Comparison of ENCODE assay signal across 20 mouse cellular contexts in genomic region chr1:179129995-179130394, GRCm38 (mm10).
"Had no signal": no experiment of that assay in that cellular context is flagged by ENCODE, and none has a peak within 500 bp of the region (broad histone marks: within the 10 kb centered on the region; RNA-seq: fewer than 3 reads in every experiment).

No protein-coding gene starts in this region.

- H3K4me2 ChIP-seq: liver, embryonic 13.5 days; lung, embryonic 14.5 days; midbrain, embryonic 13.5 days had no signal

- H3K9me3 ChIP-seq: liver, embryonic 13.5 days; midbrain, embryonic 13.5 days had no signal

- H3K36me3 ChIP-seq: liver, embryonic 13.5 days; midbrain, embryonic 10.5 days; midbrain, embryonic 13.5 days had no signal

- DNase-seq: kidney, adult 18-20 months; kidney, postnatal 10 days; kidney, postnatal 36 days; layer of hippocampus, postnatal 36 days; liver, embryonic 13.5 days; lung, embryonic 14.5 days; lung, postnatal 36 days; right cerebral cortex, postnatal 14 days; right cerebral cortex, postnatal 4 days; thymus, adult 2 months; thymus, postnatal 14 days; thymus, postnatal 4 days had no signal

- ATAC-seq: lung, postnatal 0 days; midbrain, embryonic 13.5 days; midbrain, embryonic 16.5 days had no signal

- H3K9ac ChIP-seq: liver, embryonic 13.5 days; lung, embryonic 14.5 days; midbrain, embryonic 13.5 days had no signal

- H3K27ac ChIP-seq: left cerebral cortex, adult 2 months; liver, embryonic 13.5 days; midbrain, embryonic 10.5 days; midbrain, embryonic 13.5 days; stomach, postnatal 0 days had no signal

- H3K4me1 ChIP-seq: liver, embryonic 13.5 days had no signal

- H3K27me3 ChIP-seq: liver, embryonic 13.5 days; megakaryocyte, embryonic 14.5 days; midbrain, embryonic 13.5 days had no signal

- H3K4me3 ChIP-seq: left cerebral cortex, adult 2 months; liver, embryonic 13.5 days; megakaryocyte, embryonic 14.5 days; midbrain, embryonic 10.5 days; midbrain, embryonic 13.5 days; myocyte had no signal
